Mouse (Mus musculus) hindbrain, embryonic 14.5 days (tissue): Measurements from ENCODE around the gene AI597479. TPM values are rescaled to one million over a fixed set of nuclear protein-coding genes. Genes with fewer than 3 reads are reported as not detected.
"Not testable (repeated sequence)": the region's sequence is repeated elsewhere in the genome, so short reads cannot be mapped to it uniquely, and the experiment has no call there.

Experiments
- ATAC-seq: fragments of 200-750 bp; cut with Nextera tagmentation; 2 replicates; pipeline ENCODE4 v1.8.0; 2017; ENCODE audit warnings: moderate number of reproducible peaks, mild to moderate bottlenecking, moderate TSS enrichment, moderate library complexity; ENCODE audit not compliant: low FRiP score
- DNase-seq: peaks from one replicate; pipeline ENCODE4 v3.0.0-alpha.2; 2015; ENCODE audit warnings: low spot score
- H3K27ac ChIP-seq: fragments of 300-500 bp; sonication (generic); 2 replicates; pipeline ENCODE4 v1.5.1; 2014; ENCODE audit warnings: mild to moderate bottlenecking, moderate library complexity
- H3K27me3 ChIP-seq: fragments of 300-500 bp; sonication (generic); 2 replicates; pipeline ENCODE4 v1.6.1; 2014; ENCODE audit warnings: mild to moderate bottlenecking, low read length, mixed read lengths; ENCODE audit not compliant: control insufficient read depth, insufficient read depth
- H3K36me3 ChIP-seq: fragments of 300-500 bp; sonication (generic); replicated peaks from 2 replicates; pipeline ENCODE4 v1.6.1; 2014; ENCODE audit not compliant: control insufficient read depth, insufficient read depth
- H3K4me1 ChIP-seq: fragments of 300-500 bp; sonication (generic); replicated peaks from 2 replicates; pipeline ENCODE4 v1.6.1; 2014; ENCODE audit warnings: antibody characterized with exemption, low read length, mixed read lengths; ENCODE audit not compliant: control insufficient read depth, insufficient read depth
- H3K4me2 ChIP-seq: fragments of 300-500 bp; sonication (generic); replicated peaks from 2 replicates; pipeline ENCODE4 v1.6.1; 2014; ENCODE audit warnings: mild to moderate bottlenecking, moderate library complexity
- H3K4me3 ChIP-seq: fragments of 300-500 bp; sonication (generic); replicated peaks from 2 replicates; pipeline ENCODE4 v1.5.1; 2014; ENCODE audit warnings: mild to moderate bottlenecking, low read length
- H3K9ac ChIP-seq: fragments of 300-500 bp; sonication (generic); 2 replicates; pipeline ENCODE4 v1.6.1; 2014
- H3K9me3 ChIP-seq: fragments of 300-500 bp; sonication (generic); 2 replicates; pipeline ENCODE4 v1.6.1; 2016; ENCODE audit warnings: low read length; ENCODE audit not compliant: control insufficient read depth
- WGBS: fragments of 180-500 bp; shearing (Covaris S2); extraction: QIAGEN DNeasy Blood & Tissue Kit; methylation state at CpG from one replicate; pipeline ENCODE4 v1.1.7; 2014; 5-methylcytosine and 5-hydroxymethylcytosine counted together
- polyA plus RNA-seq: library from polyadenylated mRNA; unstranded; fragments of >200 nt; fragmentation: Nextera tagmentation; extraction: Ambion mirVana; gene quantifications from 2 replicates; pipeline ENCODE4 v1.2.1, GENCODE M21; 2014

Gene AI597479
- polyA plus RNA-seq, 1 experiment from 2014 or later: 48.3 TPM

DNA sequence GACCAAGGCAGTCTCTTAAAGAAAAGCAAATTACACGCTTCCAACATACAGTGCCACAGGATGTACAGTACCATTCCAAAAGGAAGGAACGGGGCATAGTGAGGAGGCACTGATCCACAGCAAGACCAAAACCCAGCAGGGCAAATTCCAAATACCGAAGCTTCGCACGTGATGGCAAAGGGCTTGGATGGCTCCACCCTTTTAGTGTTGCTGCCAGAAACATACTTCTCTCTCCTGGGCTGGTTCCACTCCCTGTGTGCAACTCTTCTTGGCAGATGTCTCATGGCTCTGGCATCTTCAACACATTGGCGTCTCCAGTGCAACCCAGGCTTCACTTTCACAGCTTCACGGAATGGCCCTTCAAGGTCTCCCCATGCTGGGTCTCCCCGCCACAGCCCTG lies 18.9 kb downstream of the AI597479 start:
- Histone ChIP-seq H3K9ac (no peak overlapping the region), H3K4me2 (no peak overlapping the region), H3K4me1 (no peaks in the 10 kb centered on the region), H3K9me3 (no peaks in the 10 kb centered on the region), H3K27me3 (no peaks in the 10 kb centered on the region), H3K27ac (no peak overlapping the region), H3K4me3 (no peak overlapping the region), H3K36me3 (peaks cover 51% of the 10 kb centered on the region)
- ATAC-seq (no peak), DNase-seq (no peak)
- WGBS: 97% methylated on average over 8 of the region's 8 CpGs

DNA sequence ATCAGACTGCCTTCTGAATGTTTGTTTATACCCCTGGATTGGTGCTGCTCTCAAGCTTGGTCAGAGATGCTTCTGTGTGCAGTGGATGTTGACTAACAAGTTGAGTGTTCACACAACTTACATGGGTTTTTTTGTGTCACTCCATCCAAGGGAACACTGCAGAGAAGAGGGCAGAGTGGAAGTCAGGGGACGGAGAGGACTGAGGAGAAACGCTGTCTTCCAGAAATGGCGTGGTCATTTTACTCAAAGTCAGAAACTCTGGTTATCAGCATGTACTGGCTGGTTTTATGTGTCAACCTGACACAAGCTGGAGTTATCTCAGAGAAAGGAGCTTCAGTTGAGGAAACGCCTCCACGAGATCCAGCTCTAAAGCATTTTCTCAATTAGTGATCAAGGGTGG lies 22.4 kb downstream of the AI597479 start:
- H3K4me2 ChIP-seq: no peak overlapping the region
- H3K4me1 ChIP-seq: no peaks in the 10 kb centered on the region
- H3K27me3 ChIP-seq: no peaks in the 10 kb centered on the region
- H3K36me3 ChIP-seq: peaks cover 21% of the 10 kb centered on the region
- no peaks in the 10 kb centered on the region for H3K9me3 ChIP-seq
- 95% methylated on average over 5 of the region's 5 CpGs for WGBS
- no peak overlapping the region for H3K4me3 ChIP-seq
- DNase-seq: no peak
- H3K9ac ChIP-seq: no peak overlapping the region
- no peak for ATAC-seq
- H3K27ac ChIP-seq: no peak overlapping the region

DNA sequence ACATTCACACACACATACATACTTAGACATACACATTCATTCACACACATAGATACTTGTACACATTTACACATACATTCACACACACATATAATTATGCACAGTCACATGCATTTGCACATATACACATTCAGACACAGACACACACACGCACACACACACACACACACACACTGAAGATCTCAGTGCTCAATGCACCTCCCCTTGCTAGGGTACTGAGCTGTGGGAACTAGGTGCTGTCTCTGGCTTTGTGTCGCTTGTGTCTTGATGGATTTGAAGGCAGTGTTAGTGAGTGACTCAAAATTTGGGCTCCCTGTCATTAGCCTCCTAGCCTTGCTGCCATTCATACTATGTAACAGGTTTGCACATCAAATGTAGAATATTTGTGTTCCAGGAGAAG lies 24.1 kb downstream of the AI597479 start:
- no peak for DNase-seq
- H3K4me2 ChIP-seq: no peak overlapping the region
- 95% methylated on average over 2 of the region's 2 CpGs for WGBS
- no peaks in the 10 kb centered on the region for H3K4me1 ChIP-seq
- no peak overlapping the region for H3K9ac ChIP-seq
- no peak overlapping the region for H3K4me3 ChIP-seq
- H3K9me3 ChIP-seq: no peaks in the 10 kb centered on the region
- H3K27ac ChIP-seq: no peak overlapping the region
- peaks cover 14% of the 10 kb centered on the region for H3K36me3 ChIP-seq
- no peaks in the 10 kb centered on the region for H3K27me3 ChIP-seq
- no peak for ATAC-seq

DNA sequence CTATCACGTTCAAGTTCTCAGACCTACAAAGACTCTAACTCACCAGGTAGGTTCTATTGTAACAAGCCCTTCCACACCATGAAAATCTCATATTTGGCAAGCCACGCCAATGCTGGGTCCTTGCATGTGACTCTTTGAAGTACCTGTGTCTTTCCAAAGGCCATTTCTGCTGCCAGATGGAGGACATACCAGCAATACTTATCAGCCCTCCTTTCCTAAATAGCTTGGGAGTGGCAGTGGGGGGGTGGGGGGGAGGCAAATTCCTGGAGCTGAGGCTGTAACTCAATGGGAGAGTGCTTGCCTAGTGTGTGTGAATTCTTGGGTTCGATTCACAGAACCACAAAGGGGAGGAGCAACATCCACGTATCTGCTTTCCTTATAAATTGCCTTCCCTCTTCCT lies 26.2 kb downstream of the AI597479 start:
- H3K36me3 ChIP-seq: 0 out of 2 replicates have a peak, but pooled peaks cover 6% of the 10 kb centered on the region
- DNase-seq: no peak
- ATAC-seq: no peak
- H3K4me2 ChIP-seq: no peak overlapping the region
- 87% methylated on average over 4 of the region's 4 CpGs for WGBS
- H3K4me1 ChIP-seq: no peaks in the 10 kb centered on the region
- no peak overlapping the region for H3K27ac ChIP-seq
- H3K9me3 ChIP-seq: no peaks in the 10 kb centered on the region
- H3K9ac ChIP-seq: no peak overlapping the region
- H3K27me3 ChIP-seq: no peaks in the 10 kb centered on the region
- no peak overlapping the region for H3K4me3 ChIP-seq

DNA sequence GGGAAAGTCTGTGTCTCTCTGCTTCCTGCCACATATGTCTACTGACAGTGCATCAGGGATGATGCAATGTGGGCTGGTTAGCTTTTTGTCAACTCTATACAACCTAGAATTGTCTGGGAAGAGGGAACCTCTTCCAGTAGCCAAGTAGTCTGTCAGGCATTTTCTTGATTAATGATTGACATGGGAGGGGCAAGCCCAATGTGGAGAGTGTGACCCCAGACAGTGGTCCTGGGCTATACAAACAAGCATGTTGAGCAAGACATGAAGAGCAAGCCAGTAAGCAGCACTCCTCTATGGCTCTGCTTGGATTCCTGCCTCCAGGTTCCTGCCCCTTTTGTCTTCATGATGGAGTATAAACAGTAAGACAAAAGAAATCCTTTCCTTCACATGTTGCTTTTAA lies 28.7 kb downstream of the AI597479 start:
- no peak overlapping the region for H3K9ac ChIP-seq
- H3K27ac ChIP-seq: no peak overlapping the region
- ATAC-seq (no peak), DNase-seq (no peak)
- no peaks in the 10 kb centered on the region for H3K27me3 ChIP-seq
- H3K4me3 ChIP-seq: no peak overlapping the region
- no peaks in the 10 kb centered on the region for H3K9me3 ChIP-seq
- 0 out of 2 replicates have a peak, but pooled peaks cover 6% of the 10 kb centered on the region for H3K36me3 ChIP-seq
- no peak overlapping the region for H3K4me2 ChIP-seq
- no peaks in the 10 kb centered on the region for H3K4me1 ChIP-seq

DNA sequence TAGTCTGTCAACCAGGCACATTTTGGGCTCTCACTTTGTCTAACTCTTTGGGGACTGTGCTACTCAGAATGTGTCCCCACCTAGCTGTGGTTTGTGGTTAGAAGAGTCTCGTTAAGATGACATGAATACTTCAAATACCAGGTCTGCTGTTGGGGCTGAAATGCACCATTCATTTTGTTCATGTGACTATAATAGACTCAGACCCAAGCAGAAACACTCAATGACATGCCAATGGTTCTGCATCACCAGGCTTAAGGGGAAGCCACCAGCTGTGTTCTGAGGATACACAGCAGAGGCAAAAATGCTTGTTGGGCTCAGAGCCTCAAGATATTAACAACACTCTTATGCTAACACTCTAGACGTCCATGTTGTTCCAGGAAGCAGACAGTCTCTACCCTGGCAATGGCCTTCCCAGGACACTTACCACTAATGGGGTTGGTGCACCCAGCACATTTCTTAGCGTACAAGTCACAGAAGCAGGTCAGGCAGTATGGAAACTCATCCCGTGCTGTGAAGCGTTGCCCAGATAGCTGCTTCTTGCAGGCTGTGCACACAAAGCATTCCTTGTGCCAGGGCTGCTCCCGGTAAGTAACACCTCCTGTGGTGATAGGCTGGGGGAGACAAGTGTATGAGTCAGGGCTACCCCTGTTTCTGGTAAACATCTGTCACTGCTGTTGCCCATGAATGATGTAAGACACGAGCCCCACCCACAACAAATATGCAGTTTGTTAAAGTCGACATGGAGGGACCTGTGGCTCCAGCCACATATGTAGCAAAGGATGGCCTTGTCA lies 29.5 kb downstream of the AI597479 start:
- H3K36me3 ChIP-seq: 0 out of 2 replicates have a peak, but pooled peaks cover 6% of the 10 kb centered on the region
- H3K4me2 ChIP-seq: no peak overlapping the region
- H3K9ac ChIP-seq: no peak overlapping the region

DNA sequence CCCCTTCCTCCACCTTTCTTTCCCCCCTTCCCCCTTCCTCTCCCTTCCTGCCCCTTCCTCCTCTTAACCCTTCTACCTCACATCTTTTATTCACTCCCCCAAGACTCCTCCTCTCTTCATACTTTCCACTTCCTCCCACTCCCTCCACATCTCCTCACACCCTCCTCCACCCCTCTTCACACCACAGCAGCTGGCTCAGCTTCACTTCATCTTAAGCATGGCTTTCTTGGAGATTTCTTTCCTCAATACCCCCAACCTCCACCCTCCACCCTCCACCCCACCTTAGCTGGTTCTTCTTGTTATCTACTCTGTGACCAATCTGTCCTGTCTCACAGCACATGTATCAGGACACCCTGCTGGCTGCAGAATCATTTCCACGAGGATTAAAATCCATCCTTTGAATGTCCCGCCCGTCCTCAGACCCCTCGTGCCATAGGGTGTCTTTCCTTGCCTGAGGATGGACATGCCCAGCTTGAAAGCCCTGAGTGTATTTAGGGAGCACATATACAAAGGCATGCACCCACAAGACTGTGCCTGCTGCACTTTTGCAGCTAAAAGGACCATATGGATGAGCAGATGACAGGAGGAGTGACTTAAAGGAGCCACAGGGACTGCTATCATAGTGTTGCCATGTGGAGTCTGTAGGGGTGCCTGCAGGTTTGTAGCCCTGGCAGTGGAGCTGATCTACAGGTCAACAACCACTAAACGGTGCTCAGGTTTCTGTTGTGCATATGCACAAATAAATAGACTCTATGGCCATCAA lies 31.9 kb downstream of the AI597479 start:
- Histone ChIP-seq H3K4me1 (no peaks in the 10 kb centered on the region), H3K27me3 (no peaks in the 10 kb centered on the region), H3K27ac (no peak overlapping the region), H3K36me3 (0 out of 2 replicates have a peak, but pooled peaks cover 6% of the 10 kb centered on the region), H3K9me3 (no peaks in the 10 kb centered on the region), H3K4me2 (no peak overlapping the region), H3K4me3 (no peak overlapping the region), H3K9ac (no peak overlapping the region)
- ATAC-seq (no peak), DNase-seq (no peak)
- 83% methylated on average over 5 of the region's 5 CpGs for WGBS

More for the DNA sequence above, 29.5 kb downstream of the AI597479 start:
- WGBS: 79% methylated on average over 8 of the region's 8 CpGs
- DNase-seq (no peak), ATAC-seq (no peak)
- Histone ChIP-seq H3K4me3 (no peak overlapping the region), H3K4me1 (no peaks in the 10 kb centered on the region), H3K27ac (no peak overlapping the region), H3K27me3 (no peaks in the 10 kb centered on the region), H3K9me3 (no peaks in the 10 kb centered on the region)

DNA sequence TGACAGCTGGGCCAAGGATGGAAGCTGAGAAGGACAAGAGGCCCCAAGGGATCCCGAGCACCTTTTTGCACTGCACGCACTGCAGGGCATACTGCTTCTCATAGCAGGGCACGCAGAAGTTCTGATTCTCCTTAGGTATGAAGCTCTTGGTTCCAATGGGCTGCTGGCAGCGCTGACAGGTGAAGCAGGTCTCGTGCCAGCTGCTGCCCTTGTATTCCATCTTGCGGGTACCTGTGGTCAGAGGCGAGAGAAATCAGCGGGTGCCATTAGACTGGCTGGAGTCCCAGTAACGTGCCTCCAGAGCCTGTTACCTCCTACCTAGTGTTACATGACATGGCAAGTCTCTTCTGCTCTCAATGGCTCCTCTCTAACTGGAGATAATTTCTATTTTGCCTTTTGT lies 33.1 kb downstream of the AI597479 start:
- no peak for ATAC-seq
- Histone ChIP-seq H3K4me2 (no peak overlapping the region), H3K36me3 (0 out of 2 replicates have a peak, but pooled peaks cover 6% of the 10 kb centered on the region), H3K27me3 (no peaks in the 10 kb centered on the region), H3K27ac (no peak overlapping the region), H3K4me1 (no peaks in the 10 kb centered on the region), H3K4me3 (no peak overlapping the region), H3K9ac (no peak overlapping the region), H3K9me3 (no peaks in the 10 kb centered on the region)
- WGBS: 92% methylated on average over 9 of the region's 9 CpGs
- DNase-seq: no peak

DNA sequence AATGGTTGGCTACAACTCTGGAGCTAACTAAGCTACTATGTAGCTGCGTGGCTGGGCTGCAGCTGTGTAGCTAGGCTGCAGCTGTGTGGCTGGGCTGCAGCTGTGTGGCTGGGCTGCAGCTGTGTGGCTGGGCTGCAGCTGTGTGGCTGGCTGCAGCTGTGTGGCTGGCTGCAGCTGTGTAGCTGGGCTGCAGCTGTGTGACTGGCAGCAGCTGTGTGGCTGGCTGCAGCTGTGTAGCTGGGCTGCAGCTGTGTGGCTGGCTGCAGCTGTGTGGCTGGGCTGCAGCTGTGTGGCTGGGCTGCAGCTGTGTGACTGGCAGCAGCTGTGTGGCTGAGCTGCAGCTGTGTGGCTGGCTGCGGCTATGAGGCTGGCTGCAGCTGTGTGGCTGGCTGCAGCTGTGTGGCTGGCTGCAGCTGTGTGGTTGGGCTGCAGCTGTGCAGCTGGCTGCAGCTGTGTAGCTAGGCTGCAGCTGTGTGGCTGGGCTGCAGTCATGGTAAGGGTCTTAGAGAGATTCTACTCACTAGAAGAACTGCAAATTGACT lies 38.0 kb downstream of the AI597479 start:
- not testable (repeated sequence) for H3K4me1 ChIP-seq, DNase-seq, ATAC-seq, H3K27ac ChIP-seq, H3K4me3 ChIP-seq, H3K36me3 ChIP-seq, H3K9ac ChIP-seq, H3K9me3 ChIP-seq, H3K4me2 ChIP-seq, H3K27me3 ChIP-seq
- WGBS: 88% methylated on average over 2 of the region's 2 CpGs
